Mouse (Mus musculus) MEL (cell line): ENCODE data around the gene Ywhab.

ENCODE experiments used
- CTCF ChIP-seq, 3 experiments: IDR thresholded peaks in 2 of 3; conservative IDR thresholded peaks in 1 of 3; 2 replicates each; pipeline ENCODE4 v1.5.1; 2011 to 2012; ENCODE audit warnings: low read length in 3 of 3, low read depth in 2 of 3, mild to moderate bottlenecking in 2 of 3, improper control_type of control experiment in 1 of 3, inconsistent platforms in 1 of 3, mixed read lengths in 1 of 3, moderate library complexity in 1 of 3; ENCODE audit not compliant: control insufficient read depth in 1 of 3, insufficient read depth in 1 of 3, poor library complexity in 1 of 3, severe bottlenecking in 1 of 3
- EP300 ChIP-seq, 2 experiments: IDR thresholded peaks; 2 replicates each; pipeline ENCODE4 v1.6.1; 2011; ENCODE audit warnings: improper control_type of control experiment in 2 of 2, low read length in 2 of 2, low read depth in 1 of 2, mild to moderate bottlenecking in 1 of 2
- GABPA ChIP-seq: IDR thresholded peaks from 2 replicates; pipeline ENCODE4 v1.6.1; 2012; ENCODE audit warnings: low read depth, mild to moderate bottlenecking, inconsistent platforms, low read length, improper control_type of control experiment, moderate library complexity
- POLR2AphosphoS5 ChIP-seq: IDR thresholded peaks from 2 replicates; pipeline ENCODE4 v1.6.1; 2012; ENCODE audit warnings: low read depth, borderline replicate concordance, mild to moderate bottlenecking, inconsistent platforms, low read length, moderate library complexity, mixed read lengths
- ZMIZ1 ChIP-seq: IDR thresholded peaks from 2 replicates; pipeline ENCODE4 v1.6.1; 2012; ENCODE audit warnings: low read depth, mild to moderate bottlenecking, inconsistent platforms, low read length, improper control_type of control experiment, moderate library complexity

GRCm38 (mm10) chr2:163976448-163976847 is 18.3 kb upstream of the Ywhab start:
- TF ChIP-seq CTCF (IDR thresholded peaks at IDR 0.05 in 2 of 3, conservative IDR thresholded peaks at IDR 0.05 in 1 of 3; ENCODE audit: control insufficient read depth in 1 of 3, insufficient read depth in 1 of 3, low read depth in 2 of 3, low read length in 3 of 3, poor library complexity in 1 of 3, severe bottlenecking in 1 of 3) = no peak
- TF ChIP-seq GABPA = no peak
- TF ChIP-seq EP300 (IDR thresholded peaks at IDR 0.05; ENCODE audit: low read depth in 1 of 2, low read length in 2 of 2) = no peak
- TF ChIP-seq POLR2AphosphoS5 = no peak
- TF ChIP-seq ZMIZ1 = no peak
